Mouse (Mus musculus) intestine, postnatal 0 days (tissue): ENCODE data around the gene Sfmbt1. TPM values are rescaled to one million over a fixed set of nuclear protein-coding genes. Genes with fewer than 3 reads are reported as not detected.

Experiments used
- ATAC-seq: fragments of 200-750 bp; cut with Nextera tagmentation; 2 replicates; pipeline ENCODE4 v1.8.0; 2017; ENCODE audit warnings: mild to moderate bottlenecking, moderate TSS enrichment, moderate library complexity
- H3K27ac ChIP-seq: fragments of 300-500 bp; sonication (generic); 2 replicates; pipeline ENCODE4 v1.5.1; 2014; ENCODE audit warnings: mild to moderate bottlenecking, low read depth, low read length, moderate library complexity
- H3K27me3 ChIP-seq: fragments of 300-500 bp; sonication (generic); replicated peaks from 2 replicates; pipeline ENCODE4 v1.6.1; 2014; ENCODE audit warnings: low read length, mixed read lengths; ENCODE audit not compliant: control insufficient read depth, insufficient read depth
- H3K36me3 ChIP-seq: fragments of 300-500 bp; sonication (generic); 2 replicates; pipeline ENCODE4 v1.6.1; 2014; ENCODE audit warnings: mild to moderate bottlenecking, moderate library complexity; ENCODE audit not compliant: control insufficient read depth, insufficient read depth
- H3K4me1 ChIP-seq: fragments of 300-500 bp; sonication (generic); replicated peaks from 2 replicates; pipeline ENCODE4 v1.6.1; 2014; ENCODE audit warnings: antibody characterized with exemption, low read length, mixed read lengths; ENCODE audit not compliant: control insufficient read depth, insufficient read depth
- H3K4me2 ChIP-seq: fragments of 300-500 bp; sonication (generic); replicated peaks from 2 replicates; pipeline ENCODE4 v1.6.1; 2014; ENCODE audit warnings: low read depth, mild to moderate bottlenecking, moderate library complexity
- H3K4me3 ChIP-seq: fragments of 300-500 bp; sonication (generic); 2 replicates; pipeline ENCODE4 v1.5.1; 2014; ENCODE audit warnings: low read depth, low read length
- H3K9ac ChIP-seq: fragments of 300-500 bp; sonication (generic); 2 replicates; pipeline ENCODE4 v1.6.1; 2014; ENCODE audit warnings: mild to moderate bottlenecking, low read depth, low read length
- H3K9me3 ChIP-seq: fragments of 300-500 bp; sonication (generic); 2 replicates; pipeline ENCODE4 v1.6.1; 2016; ENCODE audit warnings: mixed run types; ENCODE audit not compliant: control insufficient read depth
- CTCF ChIP-seq: sonication (generic); IDR thresholded peaks from 2 replicates; pipeline ENCODE4 v1.5.1; 2016; ENCODE audit warnings: low read depth, mild to moderate bottlenecking, control low read depth, antibody characterized with exemption, moderate library complexity
- WGBS: fragments of 180-500 bp; shearing (Covaris S2); extraction: QIAGEN DNeasy Blood & Tissue Kit; methylation state at CpG from one replicate; pipeline ENCODE4 v1.1.7; 2014; 5-methylcytosine and 5-hydroxymethylcytosine counted together
- polyA plus RNA-seq: library from polyadenylated mRNA; unstranded; fragments of >200 nt; fragmentation: Nextera tagmentation; extraction: Ambion mirVana; gene quantifications from 2 replicates; pipeline ENCODE4 v1.2.1, GENCODE M21; 2015

The Sfmbt1 gene
- polyA plus RNA-seq, 1 experiment from 2014 or later = 11.4 TPM

DNA sequence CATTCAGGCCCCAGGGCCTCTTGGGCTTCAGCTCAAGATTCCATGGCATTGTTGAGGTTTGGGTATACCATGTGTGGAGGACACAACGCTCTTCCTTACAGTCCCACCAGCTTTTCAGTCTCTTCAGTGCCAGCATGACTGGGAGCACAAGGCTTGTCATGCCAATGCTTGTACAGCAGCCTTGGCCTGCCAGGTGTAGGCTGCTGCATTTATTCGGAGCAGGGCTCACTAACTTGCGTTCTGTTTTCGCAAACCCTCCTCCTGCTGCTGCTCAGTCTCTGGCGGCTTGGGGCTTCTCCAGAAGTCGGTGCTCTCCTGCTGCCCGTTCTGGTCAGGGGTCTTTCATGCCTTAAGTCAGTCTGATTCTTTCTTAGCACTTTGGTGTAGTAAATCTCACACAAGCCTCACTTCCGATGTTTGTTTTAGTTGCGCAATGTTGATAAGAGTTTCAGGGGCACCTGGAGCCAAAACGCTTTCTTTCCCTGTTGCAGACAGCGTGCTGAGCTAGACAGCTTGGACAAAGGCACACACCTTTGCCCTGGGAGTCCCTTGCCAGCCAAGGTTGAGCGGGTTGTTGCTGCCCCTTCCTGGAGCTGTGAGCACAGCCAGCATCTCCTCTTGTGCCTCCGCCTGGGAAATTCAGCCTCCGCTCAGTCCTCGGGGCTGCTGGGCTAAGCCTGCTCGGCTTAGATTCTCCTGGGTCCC, 146.9 kb downstream of the Sfmbt1 start:
- Histone ChIP-seq H3K9ac (peak overlapping the region; percentile 17; the same call in 1 of the 2 replicates), H3K36me3 (peaks cover 3% of the 10 kb centered on the region; the same call in 1 of the 2 replicates), H3K4me1 (peaks cover 3% of the 10 kb centered on the region; the same call in 1 of the 2 replicates), H3K4me2 (peak overlapping the region; percentile 37), H3K27ac (no peak overlapping the region; the same call in none of the 2 replicates), H3K27me3 (no peaks in the 10 kb centered on the region), H3K9me3 (no peaks in the 10 kb centered on the region), H3K4me3 (no peak overlapping the region)
- TF ChIP-seq CTCF = peak; percentile 25; the same call in 1 of the 2 replicates
- peak; percentile 71 for ATAC-seq
- WGBS = 24% methylated on average over 16 of the region's 16 CpGs

DNA sequence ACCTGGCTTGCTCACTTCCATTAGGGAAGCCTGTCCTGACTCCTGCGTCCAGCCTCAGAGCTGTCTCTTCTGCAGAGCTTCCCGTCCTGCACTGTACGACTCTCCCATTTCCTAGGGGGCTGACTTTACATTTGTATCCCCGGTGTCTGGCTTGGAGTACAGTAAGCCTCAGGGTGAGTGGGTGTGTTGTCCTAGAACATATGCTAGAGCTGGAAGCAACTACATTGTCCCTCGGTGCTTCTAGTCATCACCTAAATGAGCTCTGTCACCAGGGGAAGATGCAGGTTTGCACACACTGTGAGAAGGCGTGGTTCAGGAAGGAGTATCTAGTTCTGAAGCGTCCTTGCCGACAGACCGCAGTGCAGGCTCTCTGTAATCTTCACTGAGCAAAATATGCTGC, 147.7 kb downstream of the Sfmbt1 start:
- H3K27me3 ChIP-seq = no peaks in the 10 kb centered on the region
- 0 out of 2 replicates have a peak overlapping the region, but pooled peaks have one; percentile 17 for H3K9ac ChIP-seq
- peaks cover 6% of the 10 kb centered on the region; the same call in 1 of the 2 replicates for H3K36me3 ChIP-seq
- peak overlapping the region; percentile 37; the same call in 1 of the 2 replicates for H3K4me2 ChIP-seq
- no peak overlapping the region; the same call in 1 of the 2 replicates for H3K27ac ChIP-seq
- ATAC-seq = no peak
- H3K9me3 ChIP-seq = no peaks in the 10 kb centered on the region
- no peak overlapping the region for H3K4me3 ChIP-seq
- TF ChIP-seq CTCF = no peak
- H3K4me1 ChIP-seq = peaks cover 3% of the 10 kb centered on the region; the same call in 1 of the 2 replicates
- WGBS = 63% methylated on average over 9 of the region's 9 CpGs

DNA sequence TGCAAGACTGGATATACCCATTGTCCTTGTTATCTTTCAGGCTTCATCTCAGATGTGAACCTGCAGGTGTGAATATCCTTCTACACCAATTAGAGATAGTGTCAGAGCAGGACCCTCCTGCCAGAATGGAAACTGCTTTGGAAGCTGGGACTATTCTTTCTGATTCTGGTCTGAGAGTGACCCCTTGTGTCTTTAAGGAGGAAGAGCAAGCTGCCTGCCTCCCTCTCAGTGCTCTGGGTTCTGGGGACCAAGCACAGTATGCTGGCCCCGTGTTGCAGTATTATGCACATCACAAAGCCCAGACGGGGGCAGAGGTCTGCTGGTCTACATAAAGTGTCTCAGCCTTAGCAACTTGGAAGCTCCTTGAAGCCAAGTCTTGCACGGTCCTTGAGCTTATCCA, 150.7 kb downstream of the Sfmbt1 start:
- Histone ChIP-seq H3K4me1 (peaks cover 3% of the 10 kb centered on the region; the same call in 1 of the 2 replicates), H3K4me3 (no peak overlapping the region), H3K9me3 (no peaks in the 10 kb centered on the region), H3K9ac (no peak overlapping the region), H3K36me3 (peaks cover 6% of the 10 kb centered on the region; the same call in 1 of the 2 replicates), H3K27me3 (no peaks in the 10 kb centered on the region), H3K4me2 (no peak overlapping the region), H3K27ac (no peak overlapping the region)
- ATAC-seq = no peak
- peak; percentile 80 for TF ChIP-seq CTCF
- WGBS = 65% methylated on average over 3 of the region's 3 CpGs

DNA sequence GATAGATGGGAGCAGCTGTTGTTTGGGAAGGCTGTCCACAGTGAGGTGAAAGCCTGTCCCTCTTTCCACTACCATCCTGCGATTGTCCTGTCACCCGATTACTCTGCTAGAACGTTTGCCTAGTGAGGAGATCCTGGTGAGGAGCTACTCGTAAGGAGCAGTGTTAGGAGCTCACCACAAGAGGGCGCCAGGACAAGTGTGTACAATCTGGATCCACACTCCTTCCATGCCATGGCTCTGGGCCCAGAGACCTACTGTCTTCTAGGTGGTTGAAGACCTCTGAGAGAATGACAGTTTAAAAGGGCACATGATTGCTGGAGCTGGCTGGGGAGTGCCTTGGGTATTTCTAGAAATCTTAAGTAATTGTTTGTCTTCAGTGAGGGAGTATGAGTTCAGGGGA, 152.4 kb downstream of the Sfmbt1 start:
- TF ChIP-seq CTCF = peak; percentile 96
- ATAC-seq = peak; percentile 52; the same call in 1 of the 2 replicates
- Histone ChIP-seq H3K27me3 (no peaks in the 10 kb centered on the region), H3K4me1 (peaks cover under 1% of the 10 kb centered on the region; the same call in 1 of the 2 replicates), H3K9me3 (no peaks in the 10 kb centered on the region), H3K4me3 (no peak overlapping the region), H3K27ac (no peak overlapping the region), H3K9ac (no peak overlapping the region), H3K4me2 (no peak overlapping the region), H3K36me3 (peaks cover 6% of the 10 kb centered on the region; the same call in 1 of the 2 replicates)
- WGBS = 24% methylated on average over 5 of the region's 5 CpGs

DNA sequence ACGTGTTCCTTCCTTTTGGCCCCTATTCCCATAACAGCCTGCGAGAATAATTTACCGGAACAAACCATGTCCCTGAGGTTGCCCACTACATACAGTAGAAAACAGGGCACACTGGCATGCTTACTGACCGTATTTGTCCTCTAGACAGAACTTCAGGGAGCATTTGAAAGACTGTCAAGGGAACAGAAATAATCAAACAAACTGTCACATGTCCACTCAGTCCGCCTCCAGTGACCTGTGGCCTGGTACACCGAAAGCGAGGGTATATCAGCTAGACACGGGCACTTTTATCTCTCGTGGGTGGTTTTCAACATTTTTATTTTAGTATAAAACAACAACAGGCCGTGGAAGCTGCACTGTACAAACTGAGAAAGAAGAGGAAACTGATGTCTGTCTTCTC, 154.2 kb downstream of the Sfmbt1 start:
- Histone ChIP-seq H3K27me3 (no peaks in the 10 kb centered on the region), H3K4me3 (no peak overlapping the region), H3K27ac (no peak overlapping the region), H3K9ac (no peak overlapping the region), H3K9me3 (no peaks in the 10 kb centered on the region), H3K36me3 (peaks cover 14% of the 10 kb centered on the region; the same call in 1 of the 2 replicates), H3K4me2 (no peak overlapping the region), H3K4me1 (no peaks in the 10 kb centered on the region)
- no peak for ATAC-seq
- no peak for TF ChIP-seq CTCF
- 83% methylated on average over 10 of the region's 10 CpGs for WGBS

DNA sequence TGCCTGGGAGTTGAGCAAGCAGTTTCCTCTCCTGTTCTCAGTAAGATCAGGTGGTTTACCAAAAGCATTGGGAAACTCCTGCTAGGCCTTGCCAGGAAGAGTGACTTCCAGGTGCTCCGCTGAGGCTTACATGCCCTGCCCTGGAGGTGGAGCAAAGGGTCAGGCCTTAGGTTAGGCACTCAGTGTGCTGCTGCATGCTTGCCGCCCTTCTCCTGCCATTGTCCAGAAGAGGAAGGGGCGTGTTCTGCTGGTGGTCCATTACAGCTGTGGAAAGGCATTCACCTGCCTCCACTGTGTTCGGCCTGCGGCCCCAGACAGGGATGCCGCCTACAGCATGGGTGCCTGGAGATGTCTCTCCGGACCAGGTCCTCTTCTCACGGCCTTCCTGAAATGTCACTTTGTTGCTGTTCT, 154.7 kb downstream of the Sfmbt1 start:
- no peak for ATAC-seq
- Histone ChIP-seq H3K4me1 (no peaks in the 10 kb centered on the region; the same call in 1 of the 2 replicates), H3K36me3 (peaks cover 17% of the 10 kb centered on the region; the same call in 1 of the 2 replicates), H3K9ac (no peak overlapping the region), H3K27ac (peak overlapping the region; percentile 28; the same call in 1 of the 2 replicates), H3K27me3 (no peaks in the 10 kb centered on the region), H3K9me3 (no peaks in the 10 kb centered on the region), H3K4me3 (no peak overlapping the region), H3K4me2 (no peak overlapping the region)
- 86% methylated on average over 8 of the region's 8 CpGs for WGBS
- no peak for TF ChIP-seq CTCF
